Mouse (Mus musculus) CD4-positive helper T cell, adult 2 months (primary cell): ENCODE measurements around the gene Nqo2.
"Not testable (repeated sequence)": the region's sequence is repeated elsewhere in the genome, so short reads cannot be mapped to it uniquely, and the experiment has no call there.

Experiments used
- DNase-seq: peaks from one replicate; pipeline ENCODE4 v3.0.0-alpha.2; 2012; ENCODE audit warnings: low read depth, missing footprints, low spot score

Nqo2 gene

DNA sequence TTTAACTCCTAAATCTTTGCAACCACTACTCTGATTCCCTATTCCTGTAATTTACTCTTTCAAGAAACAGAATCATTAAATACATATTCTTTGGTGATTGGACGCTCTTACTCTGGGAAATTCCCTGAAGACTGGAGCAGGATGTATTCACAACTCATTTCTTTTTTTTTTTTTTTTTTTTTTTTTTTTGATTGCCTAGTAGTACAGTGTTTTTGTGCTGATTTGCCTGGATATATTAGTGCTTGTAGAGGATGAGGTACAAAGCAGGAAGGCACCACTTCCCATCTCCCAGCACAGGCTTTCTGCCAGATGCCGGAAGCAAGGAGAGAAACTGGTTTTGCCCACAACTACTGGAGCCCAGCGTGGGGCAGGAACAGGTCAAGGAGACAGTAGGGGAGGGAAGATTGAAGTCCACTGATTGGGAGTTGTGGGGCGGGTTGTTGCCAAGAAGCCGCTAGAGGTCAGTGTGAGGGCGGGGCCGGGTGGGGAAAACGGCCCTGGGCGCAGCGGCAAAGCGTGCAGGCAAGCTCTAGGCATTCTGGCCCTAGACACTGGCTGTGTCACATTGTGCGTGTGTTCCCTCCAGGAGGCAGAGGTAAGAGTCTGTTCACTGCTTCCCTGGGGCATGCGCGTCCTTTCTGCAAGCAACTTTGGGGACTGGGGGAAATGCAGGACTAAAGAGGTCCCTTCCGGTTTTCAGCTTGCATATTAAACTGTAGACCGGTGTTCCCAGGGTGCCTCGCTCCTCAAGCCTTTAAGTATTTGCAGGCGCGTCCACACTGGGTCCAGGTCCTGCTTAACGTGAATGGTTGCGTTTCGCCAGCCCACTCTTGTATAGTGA, at the start of gene Nqo2:
TSS of gene Nqo2 (plus strand) at position 482 of the 841 bp plus-strand sequence.
- DNase-seq: peak; percentile 50

DNA sequence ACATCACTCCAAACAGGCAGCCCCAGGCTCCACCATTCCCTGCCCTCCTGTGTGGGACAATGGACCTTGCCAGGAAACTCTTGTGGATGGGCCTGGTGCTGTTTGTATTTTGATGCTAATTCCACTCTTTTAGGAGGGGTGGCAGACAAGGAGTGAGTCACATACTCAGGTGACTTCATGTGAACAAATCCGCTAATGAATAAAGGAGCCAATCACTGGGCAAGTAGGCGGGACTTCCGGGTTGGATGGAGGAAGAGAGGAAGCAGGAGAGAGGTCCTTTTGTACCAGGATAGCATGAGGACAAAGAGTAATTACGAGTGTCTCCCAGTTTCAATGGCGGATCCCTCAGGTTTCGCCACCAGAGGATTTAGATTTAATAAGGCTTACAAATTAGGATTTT, 43.4 kb upstream of the Nqo2 start:
- DNase-seq: no peak

DNA sequence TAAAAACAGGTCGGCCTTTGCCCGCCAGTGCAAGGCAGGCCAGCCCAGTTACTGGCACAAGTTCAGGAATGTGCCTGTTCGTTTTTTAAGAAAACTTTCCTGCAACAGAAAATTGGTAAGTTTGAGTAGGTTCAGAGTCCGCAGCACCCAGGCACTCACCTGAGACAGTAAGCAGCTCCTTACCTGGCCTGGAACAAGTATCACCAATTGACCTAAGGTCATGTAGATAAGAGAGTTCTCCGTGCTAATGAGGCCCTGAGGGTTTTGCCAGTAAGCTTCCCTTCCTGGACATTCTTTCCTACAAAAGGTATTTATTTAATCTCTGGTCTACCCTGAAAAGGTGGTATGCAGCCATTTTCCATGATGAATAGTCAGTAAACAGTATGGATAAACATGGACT, 42.8 kb upstream of the Nqo2 start:
- no peak for DNase-seq

DNA sequence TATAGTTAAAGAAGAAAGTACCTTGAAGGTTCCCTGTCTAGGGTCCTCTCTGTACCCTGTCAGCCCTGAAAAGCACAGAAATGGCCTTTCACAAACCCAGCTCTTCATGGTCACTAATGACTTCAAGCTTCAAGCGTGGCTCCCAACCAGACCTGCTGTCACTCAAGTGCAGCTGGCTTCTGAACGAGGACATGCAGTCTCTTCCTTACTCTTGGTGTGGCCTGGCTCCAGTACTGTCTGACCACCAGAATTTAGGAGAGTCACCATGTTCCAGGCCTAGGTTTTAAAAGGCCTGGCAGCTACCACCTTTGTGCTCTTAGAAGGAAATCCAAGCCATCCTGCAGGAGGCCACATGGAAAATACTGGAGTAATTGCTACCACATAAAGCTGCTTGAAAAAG, 34.2 kb upstream of the Nqo2 start:
- no peak for DNase-seq

DNA sequence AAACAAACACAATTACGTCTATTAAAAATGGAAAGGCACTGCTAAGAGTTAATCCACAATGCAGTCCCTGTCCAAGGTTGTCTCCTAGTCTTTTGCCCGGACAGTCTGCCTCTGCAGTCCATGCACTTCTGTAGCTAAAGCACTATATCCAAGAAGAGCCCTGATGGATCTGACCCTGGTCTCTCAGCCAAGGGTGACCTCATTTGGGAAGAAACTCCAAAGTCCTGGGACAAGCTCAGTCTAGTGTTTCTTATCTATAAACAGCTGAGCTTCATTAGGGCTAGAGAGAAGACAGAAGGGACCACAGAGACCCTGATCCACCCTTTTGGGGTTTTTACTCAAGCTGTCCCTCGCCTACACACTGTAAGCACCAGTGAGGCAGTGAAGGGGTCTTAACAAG, 33.6 kb upstream of the Nqo2 start:
- DNase-seq: no peak

DNA sequence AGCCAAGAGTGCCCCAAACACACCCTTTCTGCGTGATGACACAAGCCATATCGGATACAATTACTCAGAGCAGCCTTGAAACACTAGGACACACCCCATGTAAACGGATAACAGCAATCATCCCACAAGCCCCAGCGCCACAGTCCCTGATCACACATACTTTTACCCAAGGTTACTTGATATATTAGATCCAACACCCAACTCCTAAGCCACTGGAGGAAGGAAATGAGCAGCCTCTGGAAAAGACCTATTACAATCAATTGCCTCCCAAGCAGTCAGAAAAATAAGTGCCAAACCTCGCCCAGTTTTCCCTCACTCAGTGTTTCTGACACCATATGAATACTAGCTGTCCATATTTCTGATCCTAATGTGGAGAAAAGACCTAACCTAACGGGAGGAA, 29.7 kb upstream of the Nqo2 start:
- no peak for DNase-seq

DNA sequence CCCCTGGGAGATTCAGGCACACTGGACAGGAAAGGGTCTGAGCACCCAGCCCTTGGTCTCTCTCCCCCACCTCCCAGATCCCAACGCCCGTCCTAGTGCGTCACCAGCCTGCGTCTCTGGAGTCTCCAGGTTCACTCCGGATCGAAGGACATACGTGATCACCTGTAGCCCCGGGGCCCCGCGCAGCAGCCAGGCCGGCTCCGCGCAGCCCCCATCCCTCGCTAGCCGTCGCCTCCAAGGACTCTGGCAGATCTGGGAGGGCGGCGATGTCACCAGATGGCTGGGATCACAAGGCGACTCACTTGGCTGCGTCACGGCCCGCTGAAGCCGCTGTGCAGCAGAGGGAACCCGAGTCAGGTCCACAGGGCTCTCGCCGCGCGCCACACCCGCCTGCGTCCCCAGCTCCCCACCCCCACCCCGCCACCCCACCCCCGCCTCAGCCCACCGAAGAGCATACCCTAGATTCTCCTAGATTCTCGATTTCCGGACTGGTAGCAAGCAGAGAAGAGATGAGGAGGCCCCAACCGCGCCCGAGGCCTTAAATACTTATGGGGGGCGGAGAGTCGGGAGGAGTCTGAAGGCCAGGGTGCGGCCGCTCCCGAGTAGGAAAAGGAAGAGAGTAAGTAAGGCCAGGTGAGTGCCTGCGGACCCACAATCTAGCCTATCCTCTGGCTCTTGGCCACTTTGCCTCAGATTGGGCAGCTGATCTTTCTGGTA, 28.9 kb upstream of the Nqo2 start:
- no peak for DNase-seq

DNA sequence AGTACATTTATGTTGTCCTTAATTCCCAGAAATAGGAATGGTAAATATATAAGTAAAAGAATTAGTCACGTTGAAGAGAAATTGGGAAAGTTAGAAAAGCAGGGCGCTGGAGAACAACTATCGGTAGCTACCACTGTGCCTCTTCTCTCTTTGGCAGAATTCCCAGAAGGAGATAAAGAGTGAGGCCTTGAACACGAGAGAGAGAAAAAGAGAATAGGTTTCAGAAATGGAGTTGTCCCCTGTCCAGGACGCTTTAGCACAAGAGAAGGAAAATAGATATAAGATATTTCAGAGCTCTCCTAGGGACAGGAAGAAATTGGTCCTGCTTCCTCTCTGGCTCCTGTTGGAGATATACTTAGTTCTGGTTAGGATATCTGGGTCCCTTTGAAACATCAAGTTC, 27.3 kb upstream of the Nqo2 start:
- no peak for DNase-seq

DNA sequence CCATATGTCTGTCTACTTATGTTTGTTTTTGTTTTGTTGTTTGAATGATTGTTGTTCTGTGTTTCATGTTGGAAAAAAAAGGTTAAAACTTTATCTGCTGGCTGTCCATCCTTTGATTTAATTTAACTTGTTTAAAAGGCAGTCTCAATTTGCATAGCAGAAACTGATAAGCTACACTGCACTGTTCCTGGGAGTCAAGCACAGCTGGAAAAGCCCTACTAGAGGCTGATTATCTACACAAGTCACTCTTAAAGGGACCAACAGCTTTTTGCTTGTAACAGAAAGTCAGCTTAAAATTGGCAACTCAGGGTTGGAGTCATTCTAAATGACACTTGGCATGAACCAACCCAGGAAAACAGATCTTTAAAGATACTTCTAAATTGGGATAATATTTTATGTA, 26.9 kb upstream of the Nqo2 start:
- not testable (repeated sequence) for DNase-seq

DNA sequence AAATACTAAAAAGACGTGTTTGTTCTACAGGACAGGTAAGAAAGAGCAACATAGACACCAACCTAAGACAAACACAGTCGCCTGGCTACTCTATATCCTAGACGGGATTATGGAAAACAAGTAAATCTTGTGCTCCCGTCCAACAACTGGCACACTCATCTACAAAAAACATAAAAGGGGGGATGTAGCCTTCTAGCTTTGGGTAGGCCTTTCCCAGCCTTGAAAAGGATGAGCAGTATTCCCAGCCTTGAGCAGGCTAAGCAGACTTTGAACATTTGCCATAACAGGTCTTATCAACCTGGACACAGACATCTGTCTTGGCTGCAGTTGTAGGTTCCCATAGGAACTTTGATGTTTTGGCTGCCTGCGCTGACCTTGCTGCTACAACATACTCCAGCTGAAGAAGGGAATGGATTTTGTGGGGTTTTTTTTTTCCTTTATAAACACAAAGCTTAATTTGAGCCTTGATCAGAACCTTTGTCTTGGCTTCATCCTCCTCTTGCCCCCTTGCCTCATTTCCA, 23.1 kb upstream of the Nqo2 start:
- no peak for DNase-seq

DNA sequence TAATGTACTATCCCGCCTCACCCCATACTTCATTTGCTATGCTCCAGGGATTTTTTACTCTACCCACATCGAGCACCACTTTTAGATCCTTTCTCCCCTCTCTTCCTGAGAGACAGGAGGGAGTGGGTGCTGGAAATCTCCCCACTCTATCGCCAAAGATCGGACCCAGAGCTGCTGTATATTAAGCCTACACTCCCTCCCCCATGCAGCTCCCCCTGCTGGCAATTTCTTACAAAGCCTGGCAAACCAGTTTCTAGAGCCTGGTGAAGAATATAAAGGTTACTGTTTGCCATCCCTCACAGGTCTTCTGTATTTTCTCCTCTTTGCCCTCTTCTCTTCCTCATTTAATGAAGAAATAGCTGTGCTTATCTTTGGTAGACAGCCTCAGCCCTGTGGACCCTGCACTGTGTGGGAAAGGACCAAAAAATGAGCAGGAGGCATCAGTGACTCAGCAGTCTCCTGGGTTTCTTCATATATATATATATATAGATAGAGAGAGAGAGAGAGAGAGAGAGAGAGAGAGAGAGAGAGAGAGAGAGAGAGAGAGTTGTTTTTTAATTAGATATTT, 22.2 kb upstream of the Nqo2 start:
- DNase-seq: no peak

DNA sequence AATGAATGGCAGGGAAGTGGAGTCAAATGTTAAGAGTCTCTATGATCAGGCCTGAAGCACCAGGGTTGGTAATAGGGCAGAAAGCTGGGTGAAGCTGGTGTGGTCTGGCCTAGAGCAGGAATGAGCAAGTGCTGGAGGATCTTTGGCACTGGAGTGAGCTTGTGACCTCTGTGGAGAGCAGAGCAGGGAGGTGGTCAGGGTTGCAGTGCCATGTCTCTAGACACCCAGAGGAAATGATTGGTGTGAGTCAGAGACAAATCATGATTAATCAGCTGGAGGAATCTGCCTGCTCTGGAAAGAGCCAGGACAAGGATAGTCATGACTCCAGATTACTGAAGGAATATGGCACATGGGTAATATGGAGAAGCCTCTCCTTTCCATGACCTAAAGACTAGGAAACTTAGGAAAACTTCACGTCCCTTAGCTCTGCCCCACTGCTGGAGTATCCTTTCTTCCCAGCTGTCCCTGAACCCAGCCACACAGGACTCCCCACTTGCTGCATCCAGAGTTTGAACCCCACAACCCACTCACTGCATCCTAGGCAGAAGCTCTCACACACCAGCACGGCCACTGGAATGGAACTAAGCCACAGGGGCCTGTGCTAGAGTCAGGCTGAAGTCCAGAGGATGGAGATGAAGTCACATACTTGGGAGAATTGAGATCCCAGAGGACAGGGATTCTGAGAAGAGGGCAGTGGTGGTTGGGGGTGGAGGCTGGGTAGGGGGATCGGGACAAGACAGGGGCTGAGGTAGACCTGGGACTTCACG, 13.0 kb upstream of the Nqo2 start:
- DNase-seq: no peak

DNA sequence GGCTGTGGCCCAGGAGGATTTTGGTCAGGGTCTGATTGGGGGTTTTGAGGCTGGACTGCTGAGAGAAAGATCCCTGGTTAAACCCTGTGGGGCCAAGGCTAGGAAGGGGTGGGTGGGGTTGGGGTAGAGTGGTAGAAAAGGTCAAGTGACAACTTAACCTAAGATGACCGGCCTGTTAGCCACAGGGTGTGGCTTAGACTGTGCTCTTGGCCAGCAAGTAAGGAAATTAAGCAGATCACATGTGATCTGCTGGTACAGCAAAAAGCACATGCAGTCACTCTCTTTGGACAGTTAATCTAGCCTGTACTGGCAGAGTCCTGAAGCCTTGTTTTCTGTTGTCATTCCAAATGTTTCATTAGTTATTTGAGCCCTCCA, 12.4 kb upstream of the Nqo2 start:
- DNase-seq: no peak

DNA sequence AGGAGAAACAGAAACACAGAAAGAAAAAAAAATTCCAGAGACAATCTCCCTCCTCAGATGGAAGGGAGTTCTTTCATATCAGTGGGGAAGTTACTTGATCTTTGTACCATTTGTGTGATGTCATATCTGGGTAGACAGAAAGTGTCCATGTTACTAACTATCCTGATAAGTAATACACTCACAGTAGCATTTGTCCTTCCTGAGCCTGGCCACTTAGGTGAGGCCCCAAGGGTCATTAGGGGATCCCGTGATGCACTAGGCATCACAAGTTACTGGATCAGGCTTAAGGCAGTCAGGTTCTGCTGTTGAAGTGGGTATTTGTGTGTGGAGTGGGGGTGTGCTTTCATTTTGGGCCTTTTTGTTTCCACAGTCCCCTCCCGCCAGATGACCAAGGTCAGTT, 11.5 kb upstream of the Nqo2 start:
- DNase-seq: no peak

DNA sequence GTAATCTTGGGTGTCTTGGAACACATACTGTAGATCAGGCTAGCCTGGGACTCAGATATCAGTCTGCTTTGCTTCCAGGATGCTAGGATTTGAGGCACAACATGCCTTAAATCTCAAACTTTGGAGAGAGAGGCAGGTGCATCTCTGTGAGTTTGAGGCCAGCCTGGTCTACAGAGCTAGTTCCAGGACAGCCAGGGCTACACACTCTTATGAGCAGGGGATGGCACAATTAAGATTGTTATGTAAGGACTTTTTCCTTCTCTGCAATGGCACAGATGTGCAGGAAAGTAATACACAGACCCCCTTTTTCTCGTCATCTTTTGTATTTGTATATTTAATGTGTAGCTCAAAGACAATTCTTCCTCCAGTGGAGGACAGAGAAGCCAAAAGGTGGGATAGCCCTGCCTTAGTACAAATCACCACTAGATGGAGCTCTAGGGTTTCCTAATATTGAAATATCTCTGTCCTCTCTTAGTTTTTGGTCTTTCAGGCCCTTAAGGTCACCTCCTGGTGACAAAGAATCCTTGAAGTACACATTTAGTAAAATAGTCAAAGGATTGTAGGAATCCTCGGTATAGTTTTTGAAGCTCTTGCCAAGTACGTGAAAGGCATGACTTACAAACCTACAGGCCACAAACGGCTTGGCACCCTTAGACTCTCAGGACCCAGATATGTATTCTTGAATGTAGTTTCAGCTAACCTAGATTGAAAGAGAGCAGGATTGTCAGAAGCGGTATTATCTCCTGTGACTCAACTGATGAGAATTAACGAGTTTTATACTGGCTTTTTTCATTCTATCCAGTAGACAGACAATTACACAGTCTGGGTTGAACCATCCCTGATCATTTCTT, 7.7 kb upstream of the Nqo2 start:
- DNase-seq: peak; percentile 43

DNA sequence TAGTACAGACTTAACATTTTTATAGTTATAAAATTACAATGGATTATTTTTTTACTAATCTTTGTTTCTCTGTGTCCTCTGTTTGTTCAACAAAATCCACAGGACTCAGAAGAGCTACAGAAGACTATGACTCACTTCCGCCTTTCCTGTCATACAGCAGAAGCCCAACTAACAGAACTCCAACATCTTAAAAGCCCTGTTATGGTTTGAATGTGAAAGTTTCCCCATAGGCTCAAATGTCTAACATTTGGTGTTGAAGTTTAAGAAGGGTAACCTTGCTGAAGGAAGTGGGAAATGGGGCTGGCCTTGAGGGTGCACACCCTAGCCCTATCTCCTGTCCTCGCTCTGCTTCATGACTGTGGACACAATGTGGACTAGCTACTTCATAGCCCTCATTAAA, 4.7 kb upstream of the Nqo2 start:
- no peak for DNase-seq

DNA sequence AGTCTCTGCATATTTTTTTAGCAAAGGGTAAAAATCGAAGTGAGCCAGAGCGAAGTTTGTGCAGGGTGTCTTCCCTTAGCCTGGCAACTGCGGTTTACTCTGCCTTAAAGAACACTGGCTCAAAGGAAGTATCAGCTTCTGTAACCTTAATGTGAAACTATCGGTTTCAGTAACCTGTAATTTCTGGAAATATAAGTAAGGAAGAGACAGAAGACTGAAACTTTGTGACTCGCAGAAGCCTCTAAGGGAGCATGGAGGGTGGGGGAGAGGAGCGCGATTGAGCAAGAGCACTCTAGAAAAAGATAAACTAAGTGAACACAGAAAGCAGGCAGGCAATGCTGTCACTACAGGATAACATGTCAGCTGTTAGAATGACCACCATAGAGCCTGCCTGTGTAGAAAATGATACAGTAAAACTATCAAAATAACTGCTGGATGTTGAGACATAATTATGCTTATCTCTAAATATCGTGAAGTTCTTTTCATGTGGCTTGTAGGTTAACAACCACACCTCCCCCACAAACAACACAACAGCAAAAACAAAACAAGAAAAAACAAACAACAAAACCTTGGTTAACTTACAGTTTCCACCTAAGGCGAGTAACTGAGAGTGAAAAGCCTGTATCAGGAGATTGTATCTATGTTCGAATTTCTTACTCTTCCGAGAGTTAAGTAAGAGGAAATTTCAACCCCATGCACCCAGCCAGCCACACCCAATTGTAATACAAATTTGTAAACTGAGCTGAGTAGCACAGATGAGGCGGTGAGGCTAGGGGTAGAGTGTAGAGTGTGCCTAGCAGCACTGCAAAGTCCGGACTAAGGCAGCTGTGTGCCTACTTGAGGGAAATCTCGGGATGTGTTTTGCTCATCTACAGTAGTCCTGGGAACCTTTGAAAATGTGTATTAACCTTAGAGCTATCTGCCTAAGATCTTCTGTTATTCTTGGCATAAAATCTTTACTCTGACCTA, 853 bp downstream of the Nqo2 start:
- DNase-seq: peak; percentile 59

DNA sequence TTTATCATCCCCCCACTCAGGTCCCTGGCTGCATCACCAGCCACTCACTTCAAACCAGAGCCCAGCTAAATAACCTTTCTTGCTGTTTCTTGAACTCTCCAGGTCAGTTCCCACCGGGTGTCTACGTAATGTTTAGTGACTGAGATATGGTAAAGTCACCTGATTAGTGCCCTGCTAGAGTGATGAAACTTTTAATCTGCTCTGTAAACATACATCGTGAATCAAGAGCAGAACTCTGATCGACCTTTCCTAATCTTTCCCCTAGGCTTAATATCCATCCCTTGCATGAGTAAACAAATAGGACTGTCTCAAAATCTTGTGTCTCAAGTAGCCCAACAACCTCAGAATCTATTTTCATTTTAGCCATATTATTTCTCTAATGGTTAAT, 1.5 kb downstream of the Nqo2 start:
- DNase-seq: no peak

DNA sequence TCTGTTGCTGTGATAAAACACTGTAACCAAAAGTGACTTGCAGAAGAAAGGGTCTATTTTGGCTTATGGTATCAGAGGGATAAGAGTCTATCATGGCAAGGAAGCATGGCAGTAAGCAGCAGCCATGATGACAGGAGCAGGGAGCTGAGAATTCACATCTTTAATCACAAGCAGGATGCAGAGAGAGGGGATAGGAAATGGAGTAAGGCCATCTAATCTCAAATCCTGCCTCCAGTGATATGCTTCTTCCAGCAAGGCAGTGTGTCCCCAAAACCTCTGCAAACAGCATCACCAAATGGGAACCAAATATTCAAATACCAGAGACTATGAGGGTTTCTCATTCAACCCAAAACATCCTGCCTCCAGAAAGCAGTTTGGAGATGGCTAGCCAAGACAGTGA, 2.1 kb downstream of the Nqo2 start:
- no peak for DNase-seq

DNA sequence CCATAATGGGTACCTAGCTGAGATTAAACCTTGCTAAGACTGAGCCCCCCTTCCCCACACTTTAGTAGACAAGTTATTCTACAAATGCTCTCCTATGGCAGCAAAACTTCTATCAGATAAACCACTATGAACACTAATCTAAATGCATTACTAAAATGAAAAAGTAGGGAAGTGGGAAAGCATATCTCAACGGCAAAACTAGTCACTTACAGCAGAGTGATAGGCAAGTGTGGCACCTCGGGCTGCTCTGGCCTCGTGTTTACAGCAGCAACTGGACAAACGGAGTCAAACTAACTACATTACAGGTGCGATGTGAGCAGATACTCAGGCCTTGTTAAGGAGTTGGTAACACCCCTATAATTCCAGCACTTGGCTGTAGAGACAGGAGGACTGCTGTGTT, 25.1 kb downstream of the Nqo2 start:
- DNase-seq: no peak
